Mouse (Mus musculus): Measurements from ENCODE around the gene Map3k14.
A peak's percentile ranks its signal among the peaks of the same experiment; 100 is the strongest.
"Not testable (repeated sequence)": the region's sequence is repeated elsewhere in the genome, so short reads cannot be mapped to it uniquely, and the experiment has no call there.

Map3k14 gene

GRCm38 (mm10) chr11:103246081-103246730 is 21.1 kb downstream of the Map3k14 start:
- DNase-seq: peak; percentile 30

- DNase-seq: no peak
Observed at GRCm38 (mm10) chr11:103244856-103245255, 22.4 kb downstream of the Map3k14 start.

- peak; percentile 83 for DNase-seq
Observed at GRCm38 (mm10) chr11:103240740-103241139, 26.5 kb downstream of the Map3k14 start.

- DNase-seq: no peak
Observed at GRCm38 (mm10) chr11:103237757-103238156, 29.5 kb downstream of the Map3k14 start.

GRCm38 (mm10) chr11:103236903-103237302 is 30.4 kb downstream of the Map3k14 start:
- no peak for DNase-seq

- no peak for DNase-seq
Observed at GRCm38 (mm10) chr11:103236431-103236830, 30.8 kb downstream of the Map3k14 start.

GRCm38 (mm10) chr11:103235702-103236101 is 31.6 kb downstream of the Map3k14 start:
- peak; percentile 42 for DNase-seq

GRCm38 (mm10) chr11:103234447-103234846 is 32.8 kb downstream of the Map3k14 start:
- DNase-seq: no peak

GRCm38 (mm10) chr11:103232966-103233365 is 34.3 kb downstream of the Map3k14 start:
- peak; percentile 88 for DNase-seq

- no peak for DNase-seq
Observed at GRCm38 (mm10) chr11:103231367-103231766, 35.9 kb downstream of the Map3k14 start.

- no peak for DNase-seq
Observed at GRCm38 (mm10) chr11:103230626-103231025, 36.6 kb downstream of the Map3k14 start.

- no peak for DNase-seq
Observed at GRCm38 (mm10) chr11:103229608-103230007, 37.7 kb downstream of the Map3k14 start.

- DNase-seq: peak; percentile 27
Observed at GRCm38 (mm10) chr11:103223951-103224456, 43.3 kb downstream of the Map3k14 start.

- DNase-seq: peak; percentile 34
Observed at GRCm38 (mm10) chr11:103223444-103223843, 43.8 kb downstream of the Map3k14 start.

- DNase-seq: not testable (repeated sequence)
Observed at GRCm38 (mm10) chr11:103222718-103223117, 44.6 kb downstream of the Map3k14 start.

- peak; percentile 38 for DNase-seq
Observed at GRCm38 (mm10) chr11:103221437-103221836, 45.8 kb downstream of the Map3k14 start.

GRCm38 (mm10) chr11:103219995-103220394 is 47.3 kb downstream of the Map3k14 start:
- peak; percentile 70 for DNase-seq

- DNase-seq: no peak
Observed at GRCm38 (mm10) chr11:103219259-103219658, 48.0 kb downstream of the Map3k14 start.

GRCm38 (mm10) chr11:103218517-103218901 is 48.8 kb downstream of the Map3k14 start:
- no peak for DNase-seq

- DNase-seq: peak; percentile 56
Observed at GRCm38 (mm10) chr11:103217790-103218516, 49.3 kb downstream of the Map3k14 start, which contains the start of gene Spata32. Gene Spata32, minus strand, starts transcription at chr11:103218432.

GRCm38 (mm10) chr11:103215355-103215754 is 51.9 kb downstream of the Map3k14 start:
- DNase-seq: no peak

- DNase-seq: no peak
Observed at GRCm38 (mm10) chr11:103213712-103214111, 53.6 kb downstream of the Map3k14 start.

GRCm38 (mm10) chr11:103210291-103210690 is 57.0 kb downstream of the Map3k14 start:
- no peak for DNase-seq

GRCm38 (mm10) chr11:103208458-103208857 is 58.8 kb downstream of the Map3k14 start, which contains the start of gene 1700023F06Rik:
Gene 1700023F06Rik, minus strand, starts transcription at chr11:103208558.
- DNase-seq: no peak

All from kidney, postnatal 14 days (tissue).